Mouse (Mus musculus) ovary, adult 18-20 months (tissue): ENCODE results near the gene Cela3b.

Experiments
- DNase-seq: peaks from one replicate; pipeline ENCODE4 v3.0.0; 2022; ENCODE audit warnings: low spot score, mixed read lengths

Cela3b gene

DNA sequence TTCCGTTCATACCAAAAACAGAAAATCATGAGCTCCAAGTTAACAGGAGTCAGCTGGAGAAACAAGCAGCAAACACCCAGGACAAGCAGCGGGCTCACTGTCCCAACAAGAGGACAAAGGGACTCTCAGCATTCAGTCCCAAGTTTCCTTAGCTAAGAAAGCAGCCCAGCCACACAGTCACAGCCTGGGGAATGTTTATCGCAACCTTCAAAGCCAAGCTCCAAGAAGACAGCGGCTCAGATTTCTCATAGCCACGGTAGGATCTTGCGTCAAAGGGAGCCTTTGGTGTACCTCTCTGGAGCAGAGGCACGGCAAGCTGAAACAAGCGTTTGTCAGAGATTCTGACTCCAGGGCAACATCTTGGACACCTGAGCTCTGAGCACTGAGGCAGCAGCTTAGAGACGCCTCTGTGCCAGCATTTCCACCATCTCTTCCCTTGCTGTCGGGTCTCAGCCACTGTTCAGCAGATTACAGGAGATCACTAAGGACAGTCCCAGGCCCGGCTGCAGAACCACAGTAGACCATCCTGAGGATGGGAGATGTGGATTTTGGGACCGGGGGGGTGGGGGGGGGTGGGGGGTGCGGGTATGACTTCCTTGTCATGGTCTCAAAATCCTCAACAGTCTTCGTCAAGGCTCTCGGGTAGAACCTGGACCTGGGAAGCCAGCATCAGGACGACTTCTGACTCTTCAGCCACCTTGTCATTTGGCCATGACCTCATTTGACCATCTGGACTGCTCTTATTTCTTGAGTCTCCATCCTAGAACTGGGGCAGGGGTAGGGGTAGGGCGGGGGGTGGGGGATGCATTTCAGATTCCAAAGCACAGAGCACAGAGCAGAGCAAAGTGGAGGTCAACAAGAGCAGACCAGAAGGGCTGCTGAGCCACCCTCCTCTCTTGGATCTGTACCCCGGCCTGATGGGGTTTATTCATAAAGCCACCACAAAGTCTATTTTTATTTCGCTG, 54.7 kb downstream of the Cela3b start:
- no peak for DNase-seq

DNA sequence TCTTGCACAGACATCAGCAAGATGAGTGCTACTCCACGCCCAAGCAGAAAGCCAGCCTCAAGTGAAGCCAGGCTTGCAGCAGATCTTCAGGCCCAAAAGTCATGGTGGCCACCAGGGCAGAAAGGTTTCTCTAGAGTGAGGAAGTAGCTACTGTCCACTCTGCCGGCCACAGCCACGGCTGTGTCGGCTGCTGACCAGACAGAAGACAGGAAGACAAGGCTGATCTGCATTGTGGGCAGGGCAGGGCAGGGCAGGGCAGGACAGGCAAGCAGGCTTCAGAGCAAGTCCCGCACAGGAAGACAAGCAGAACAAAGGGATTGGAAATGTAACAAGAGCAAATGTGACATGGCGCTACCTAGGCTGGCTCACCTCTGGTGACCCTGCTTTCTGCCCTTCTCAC, 56.6 kb downstream of the Cela3b start:
- no peak for DNase-seq

DNA sequence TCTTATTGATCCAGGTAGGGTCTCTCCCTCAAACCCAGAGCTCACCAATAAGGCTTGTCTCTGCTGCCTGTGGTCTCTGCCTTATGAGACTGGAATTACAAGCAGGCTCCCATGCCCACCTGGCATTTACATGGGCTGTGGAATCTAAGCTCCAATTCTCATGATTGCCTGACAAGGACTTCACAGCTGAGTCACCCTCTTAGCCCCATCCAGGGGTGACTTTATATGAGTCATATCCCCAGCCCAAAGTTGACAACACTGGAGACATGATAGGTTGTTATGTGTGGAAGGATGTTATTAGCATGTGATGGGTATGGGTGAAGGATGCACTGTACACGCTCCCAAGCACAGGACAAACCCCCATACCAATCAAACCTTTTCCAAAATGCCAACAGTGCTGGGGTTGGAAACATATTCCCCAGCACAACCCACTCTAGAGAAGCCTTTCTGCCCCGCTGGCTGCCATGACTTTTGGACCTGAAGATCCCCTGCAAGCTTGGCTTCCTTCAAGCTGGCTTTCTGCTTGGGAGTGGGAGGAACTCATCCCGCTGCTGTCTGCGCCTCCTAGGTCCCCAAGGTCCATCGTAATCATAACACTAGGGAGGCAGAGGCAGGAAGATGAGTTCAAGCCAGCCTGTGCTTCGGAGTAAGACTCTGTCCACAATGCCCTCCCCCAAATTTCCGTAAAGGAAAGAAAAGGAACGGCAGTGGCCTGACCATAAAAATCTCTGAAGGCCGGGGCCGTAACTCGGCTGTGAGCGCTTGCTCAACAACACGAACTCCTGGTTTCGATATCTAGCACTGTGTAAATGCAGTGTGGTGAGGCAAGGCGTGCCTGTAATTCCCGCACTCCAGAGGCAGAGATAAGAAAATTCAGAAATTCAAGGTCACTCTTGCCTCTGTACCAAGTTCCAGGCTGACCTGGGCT, 58.5 kb downstream of the Cela3b start:
- DNase-seq, result no peak
